Mouse (Mus musculus): ENCODE measurements around the gene Tedc2.
A peak's percentile ranks its signal among the peaks of the same experiment; 100 is the strongest.

DNA sequence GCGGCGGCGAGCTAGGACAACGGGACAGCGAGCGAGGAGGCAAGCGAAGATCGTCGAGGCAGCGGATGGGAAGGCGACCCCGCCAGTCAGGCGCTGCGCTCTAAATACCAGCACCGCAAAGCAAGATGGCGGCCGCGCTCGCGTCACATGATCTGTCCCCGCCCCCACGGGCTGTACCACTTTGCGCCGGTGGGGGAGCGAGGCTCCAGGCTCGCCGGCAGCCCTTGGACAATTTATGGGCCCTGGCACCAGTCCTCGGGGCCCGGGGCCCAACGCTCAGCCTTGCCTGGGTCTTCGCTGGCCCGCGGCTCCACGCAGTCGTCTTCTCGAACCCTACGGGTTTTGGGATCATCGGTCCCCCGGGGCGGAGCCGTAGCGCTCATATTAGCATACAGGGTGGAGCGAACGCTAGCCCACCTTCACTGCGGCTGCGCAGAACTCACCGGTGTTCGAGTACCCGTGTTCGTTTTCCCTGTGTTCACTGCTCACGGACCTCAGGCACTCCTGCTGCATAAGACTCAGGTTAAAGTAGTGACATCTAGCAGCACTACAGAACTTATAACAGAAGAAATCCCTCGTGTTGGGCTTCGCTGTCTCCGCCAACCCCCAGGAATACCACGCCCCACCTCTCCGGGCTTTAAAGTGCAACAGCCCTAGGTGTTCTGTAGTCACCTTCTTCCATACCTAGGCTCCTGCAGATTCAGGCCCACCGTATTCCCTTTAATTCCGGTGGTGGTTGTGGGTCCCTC, 51.2 kb downstream of the Tedc2 start, which contains the start of gene Atp6v0c:
- TF ChIP-seq CTCF (IDR thresholded peaks at IDR 0.05) (peak; percentile 62), EP300 (IDR thresholded peaks at IDR 0.05) (0 out of 2 replicates have a peak, but pooled peaks have one; percentile 4)

Measured in lung, postnatal 0 days (tissue).